Mouse (Mus musculus): Measurements from ENCODE around the gene Atg4a. TPM values are rescaled to one million over a fixed set of nuclear protein-coding genes. Genes with fewer than 3 reads are reported as not detected.

The Atg4a gene
- 4.4 and 12.0 TPM in 2 replicates for total RNA-seq (2014; rRNA removed)
- polyA plus RNA-seq (2015; fragmentation: Nextera tagmentation; extraction: Ambion mirVana) = 11.6 and 12.0 TPM in 2 replicates

GRCm38 (mm10) chrX:140956272-140956940 lies at the start of gene Atg4a, which contains the start of gene Psmd10:
Atg4a (plus strand) TSS chrX:140956907.
Psmd10 (minus strand) TSS chrX:140956728.
- peak within 1 kb of the TSS; percentile 47 for H3K4me3 ChIP-seq (ENCODE audit: low read depth, low read length)
- peaks cover 9% of the 10 kb centered on the region; the same call in 1 of the 2 replicates for H3K27me3 ChIP-seq (ENCODE audit: insufficient read depth, low read length)
- H3K9me3 ChIP-seq (ENCODE audit: low read length) = no peaks in the 10 kb centered on the region
- peak within 1 kb of the TSS; percentile 49 for H3K4me2 ChIP-seq (ENCODE audit: low read depth, low read length, poor library complexity, severe bottlenecking)
- no peaks in the 10 kb centered on the region for H3K36me3 ChIP-seq (ENCODE audit: insufficient read depth, low read length)
- TF ChIP-seq CTCF (IDR thresholded peaks at IDR 0.05) = no peak
- 19% methylated on average over 23 of the region's 23 CpGs for WGBS
- peak within 1 kb of the TSS; percentile 33; the same call in 1 of the 2 replicates for H3K9ac ChIP-seq (replicated peaks; ENCODE audit: low read length, poor library complexity, severe bottlenecking)
- ATAC-seq (ENCODE audit: low FRiP score) (peak; percentile 98), DNase-seq (ENCODE audit: low spot score) (peak; percentile 96)
- H3K27ac ChIP-seq (ENCODE audit: low read depth, low read length) = peak within 1 kb of the TSS; percentile 51; the same call in 1 of the 2 replicates
- H3K4me1 ChIP-seq (ENCODE audit: insufficient read depth, low read length) = no peaks in the 10 kb centered on the region

DNA sequence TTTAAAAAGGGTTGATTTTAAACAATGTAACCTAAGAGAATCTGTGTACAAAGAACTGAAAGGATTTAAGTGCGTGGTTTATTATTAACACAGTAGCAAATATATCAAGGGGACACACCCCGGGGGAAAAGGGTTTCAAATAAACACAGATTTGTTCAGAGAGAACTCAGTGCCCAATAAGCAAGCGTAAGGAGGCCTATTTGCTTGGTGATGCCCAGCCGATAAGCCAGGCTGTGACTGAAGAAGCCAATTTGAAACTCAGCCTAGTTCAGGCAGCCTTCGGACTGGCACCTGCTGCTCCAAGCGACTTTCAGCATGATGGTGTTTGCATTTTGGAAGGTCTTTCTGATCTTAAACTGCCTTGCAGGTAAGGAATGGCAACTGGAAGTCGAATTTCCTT lies 49.3 kb upstream of the Atg4a start, which contains the start of gene Vsig1:
Gene Vsig1 (plus strand): TSS at position 249 of the 400 bp plus-strand sequence.
- Histone ChIP-seq H3K27ac (ENCODE audit: low read depth, low read length) (no peak within 1 kb of the TSS), H3K4me3 (ENCODE audit: low read depth, low read length) (no peak within 1 kb of the TSS), H3K27me3 (ENCODE audit: insufficient read depth, low read length) (peaks cover 7% of the 10 kb centered on the region; the same call in 1 of the 2 replicates), H3K9me3 (ENCODE audit: low read length) (no peaks in the 10 kb centered on the region), H3K4me2 (ENCODE audit: low read depth, low read length, poor library complexity, severe bottlenecking) (no peak within 1 kb of the TSS), H3K9ac (replicated peaks; ENCODE audit: low read length, poor library complexity, severe bottlenecking) (no peak within 1 kb of the TSS), H3K4me1 (ENCODE audit: insufficient read depth, low read length) (no peaks in the 10 kb centered on the region), H3K36me3 (ENCODE audit: insufficient read depth, low read length) (no peaks in the 10 kb centered on the region)
- 69% methylated on average over 7 of the region's 7 CpGs for WGBS
- DNase-seq (ENCODE audit: low spot score) (no peak), ATAC-seq (ENCODE audit: low FRiP score) (no peak)
- no peak for TF ChIP-seq CTCF (IDR thresholded peaks at IDR 0.05)

DNA sequence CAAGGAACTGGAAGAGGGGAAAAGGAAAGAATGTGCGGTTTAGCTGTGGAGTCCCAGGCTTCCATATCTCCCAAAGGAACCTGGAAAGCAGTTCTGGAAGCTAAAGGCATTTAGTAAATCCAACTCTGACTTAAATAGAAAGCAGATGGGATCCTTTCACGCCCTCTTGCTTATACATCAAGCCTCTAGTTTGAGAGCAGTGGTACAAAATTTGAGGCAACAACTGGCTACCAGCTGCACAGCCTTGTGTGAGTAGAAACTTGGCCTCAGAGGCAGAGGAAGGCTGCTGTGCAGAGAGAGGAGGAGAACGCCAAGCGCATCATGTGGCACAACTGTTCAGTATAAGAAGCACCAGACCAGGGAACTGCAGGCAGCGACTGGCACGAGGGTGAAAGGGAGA lies 35.4 kb upstream of the Atg4a start:
- no peak overlapping the region for H3K4me3 ChIP-seq (ENCODE audit: low read depth, low read length)
- H3K27me3 ChIP-seq (ENCODE audit: insufficient read depth, low read length) = peaks cover 8% of the 10 kb centered on the region
- WGBS = 88% methylated on average over 6 of the region's 6 CpGs
- H3K4me1 ChIP-seq (ENCODE audit: insufficient read depth, low read length) = no peaks in the 10 kb centered on the region
- no peak overlapping the region for H3K9ac ChIP-seq (replicated peaks; ENCODE audit: low read length, poor library complexity, severe bottlenecking)
- no peaks in the 10 kb centered on the region for H3K36me3 ChIP-seq (ENCODE audit: insufficient read depth, low read length)
- ATAC-seq (ENCODE audit: low FRiP score) (no peak), DNase-seq (ENCODE audit: low spot score) (no peak)
- no peaks in the 10 kb centered on the region for H3K9me3 ChIP-seq (ENCODE audit: low read length)
- H3K4me2 ChIP-seq (ENCODE audit: low read depth, low read length, poor library complexity, severe bottlenecking) = no peak overlapping the region
- no peak for TF ChIP-seq CTCF (IDR thresholded peaks at IDR 0.05)
- no peak overlapping the region for H3K27ac ChIP-seq (ENCODE audit: low read depth, low read length)

DNA sequence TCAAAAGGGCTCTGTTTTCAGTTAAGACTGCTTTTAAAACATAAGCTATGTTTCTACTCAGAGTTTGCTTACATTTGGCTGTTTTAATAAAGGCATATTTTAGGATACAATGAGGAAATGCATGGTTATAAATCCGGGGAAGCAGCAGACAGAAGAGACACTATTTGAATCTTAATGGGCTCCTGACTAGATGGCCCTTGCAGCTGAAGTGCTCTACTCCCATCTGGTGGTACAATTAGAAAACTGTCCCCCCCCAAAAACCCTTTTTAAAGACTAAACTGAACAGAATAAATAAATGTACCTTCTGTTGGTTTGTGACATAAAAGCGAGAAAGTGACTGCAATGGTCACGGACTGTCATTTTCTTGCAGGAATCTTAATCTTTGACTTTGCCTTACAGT lies 24.6 kb upstream of the Atg4a start:
- Histone ChIP-seq H3K4me3 (ENCODE audit: low read depth, low read length) (no peak overlapping the region), H3K36me3 (ENCODE audit: insufficient read depth, low read length) (no peaks in the 10 kb centered on the region), H3K9ac (replicated peaks; ENCODE audit: low read length, poor library complexity, severe bottlenecking) (no peak overlapping the region), H3K27ac (ENCODE audit: low read depth, low read length) (no peak overlapping the region), H3K9me3 (ENCODE audit: low read length) (no peaks in the 10 kb centered on the region), H3K4me2 (ENCODE audit: low read depth, low read length, poor library complexity, severe bottlenecking) (no peak overlapping the region), H3K27me3 (ENCODE audit: insufficient read depth, low read length) (peaks cover 3% of the 10 kb centered on the region; the same call in 1 of the 2 replicates), H3K4me1 (ENCODE audit: insufficient read depth, low read length) (no peaks in the 10 kb centered on the region)
- peak; percentile 77 for TF ChIP-seq CTCF (IDR thresholded peaks at IDR 0.05)
- ATAC-seq (ENCODE audit: low FRiP score) (no peak), DNase-seq (ENCODE audit: low spot score) (peak; percentile 54)
- WGBS = 49% methylated on average over 3 of the region's 3 CpGs

DNA sequence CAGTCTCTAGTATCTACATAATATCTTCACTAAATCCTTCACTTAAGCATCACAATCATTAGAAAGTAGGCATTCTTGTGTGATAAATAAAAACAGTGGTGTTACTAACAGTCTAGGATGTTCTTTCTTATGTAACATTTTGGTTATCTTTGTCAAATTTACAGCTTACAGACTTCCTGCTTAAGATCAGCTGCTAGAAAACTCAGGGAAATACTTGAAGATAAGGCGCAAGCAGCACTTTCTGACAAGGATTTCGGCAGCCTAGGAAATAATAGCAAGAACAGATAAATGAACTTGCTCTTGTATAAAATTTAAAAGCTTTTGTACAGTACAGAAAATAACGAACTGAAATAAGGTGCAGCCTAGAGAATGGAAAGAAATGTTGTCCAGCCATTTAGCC lies 23.4 kb upstream of the Atg4a start:
- 88% methylated on average over 3 of the region's 3 CpGs for WGBS
- TF ChIP-seq CTCF (IDR thresholded peaks at IDR 0.05) = no peak
- no peak for DNase-seq (ENCODE audit: low spot score)

DNA sequence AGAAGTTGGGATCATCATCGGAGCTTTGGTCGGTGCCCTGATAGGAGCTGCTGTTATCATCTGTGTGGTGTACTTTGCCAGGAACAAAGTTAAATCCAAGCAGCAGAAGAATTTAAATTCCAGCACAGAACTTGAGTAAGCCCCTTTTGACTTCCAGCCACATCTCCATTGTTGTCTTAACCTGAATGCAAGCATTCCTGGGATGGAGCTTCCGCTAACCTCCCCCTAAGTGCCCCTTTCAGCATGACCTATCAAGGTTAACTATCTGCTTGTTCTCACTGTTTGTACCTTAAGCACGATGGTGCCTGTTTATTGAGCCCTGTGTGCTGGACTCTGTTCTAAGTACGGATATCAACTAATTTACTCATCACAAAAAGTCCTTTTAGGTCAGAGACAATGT lies 20.4 kb upstream of the Atg4a start:
- 68% methylated on average over 5 of the region's 5 CpGs for WGBS
- Histone ChIP-seq H3K4me3 (ENCODE audit: low read depth, low read length) (no peak overlapping the region), H3K9me3 (ENCODE audit: low read length) (no peaks in the 10 kb centered on the region), H3K36me3 (ENCODE audit: insufficient read depth, low read length) (no peaks in the 10 kb centered on the region), H3K4me1 (ENCODE audit: insufficient read depth, low read length) (no peaks in the 10 kb centered on the region), H3K9ac (replicated peaks; ENCODE audit: low read length, poor library complexity, severe bottlenecking) (no peak overlapping the region), H3K27me3 (ENCODE audit: insufficient read depth, low read length) (peaks cover 3% of the 10 kb centered on the region; the same call in 1 of the 2 replicates), H3K4me2 (ENCODE audit: low read depth, low read length, poor library complexity, severe bottlenecking) (no peak overlapping the region), H3K27ac (ENCODE audit: low read depth, low read length) (no peak overlapping the region)
- no peak for TF ChIP-seq CTCF (IDR thresholded peaks at IDR 0.05)
- no peak for DNase-seq (ENCODE audit: low spot score)
- no peak for ATAC-seq (ENCODE audit: low FRiP score)

More for the DNA sequence above, 23.4 kb upstream of the Atg4a start:
- H3K4me2 ChIP-seq (ENCODE audit: low read depth, low read length, poor library complexity, severe bottlenecking) = no peak overlapping the region
- no peaks in the 10 kb centered on the region for H3K36me3 ChIP-seq (ENCODE audit: insufficient read depth, low read length)
- H3K9ac ChIP-seq (replicated peaks; ENCODE audit: low read length, poor library complexity, severe bottlenecking) = no peak overlapping the region
- no peaks in the 10 kb centered on the region for H3K9me3 ChIP-seq (ENCODE audit: low read length)
- H3K27ac ChIP-seq (ENCODE audit: low read depth, low read length) = no peak overlapping the region
- no peak for ATAC-seq (ENCODE audit: low FRiP score)
- no peak overlapping the region for H3K4me3 ChIP-seq (ENCODE audit: low read depth, low read length)
- peaks cover 3% of the 10 kb centered on the region; the same call in 1 of the 2 replicates for H3K27me3 ChIP-seq (ENCODE audit: insufficient read depth, low read length)
- H3K4me1 ChIP-seq (ENCODE audit: insufficient read depth, low read length) = no peaks in the 10 kb centered on the region
